Mouse (Mus musculus) megakaryocyte, embryonic 14.5 days (primary cell): ENCODE data around the gene Stx1a.

Source experiments
- FLI1 ChIP-seq: IDR thresholded peaks from 2 replicates; pipeline ENCODE4 v1.6.1; 2012; ENCODE audit warnings: low read length, inconsistent platforms, mixed read lengths
- GATA1 ChIP-seq: IDR thresholded peaks from 3 replicates; pipeline ENCODE4 v1.6.1; 2012; ENCODE audit warnings: mixed read lengths, low read length, inconsistent platforms, borderline replicate concordance

DNA sequence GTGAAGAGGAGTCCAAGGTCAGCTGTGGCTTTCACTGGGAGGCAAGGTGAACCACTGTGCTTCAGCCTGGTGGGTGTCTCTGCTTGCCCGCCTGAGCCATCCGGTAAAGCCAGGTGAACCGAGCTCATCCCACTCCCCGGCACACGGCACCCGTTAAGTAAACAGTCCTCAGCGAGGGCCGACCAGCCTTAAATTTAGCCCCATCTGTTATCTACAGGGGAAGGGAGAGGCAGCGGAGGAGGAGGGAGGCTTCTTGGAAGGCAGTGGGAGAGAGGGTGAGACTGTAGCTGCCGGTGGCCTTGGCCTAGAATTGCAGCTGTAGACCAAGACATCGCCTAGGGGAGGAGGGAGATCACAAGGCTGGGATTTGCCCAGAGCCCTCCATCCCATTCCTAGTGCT, 17.5 kb downstream of the Stx1a start:
- TF ChIP-seq GATA1, result no peak
- no peak for TF ChIP-seq FLI1
